Mouse (Mus musculus) thymus, postnatal 25 days (tissue): ENCODE results near the gene Prrc2b.

Source experiments
- DNase-seq: peaks from one replicate; pipeline ENCODE4 v3.0.0; 2022

Prrc2b gene

GRCm38 (mm10) chr2:32236760-32237487 lies 86.0 kb downstream of the Prrc2b start:
- peak; percentile 41 for DNase-seq

- no peak for DNase-seq
Observed at GRCm38 (mm10) chr2:32237571-32237970, 86.7 kb downstream of the Prrc2b start.

- no peak for DNase-seq
Observed at GRCm38 (mm10) chr2:32238708-32239435, 88.0 kb downstream of the Prrc2b start.

- DNase-seq: no peak
Observed at GRCm38 (mm10) chr2:32240591-32240990, 89.7 kb downstream of the Prrc2b start.

- DNase-seq: no peak
Observed at GRCm38 (mm10) chr2:32242986-32243385, 92.1 kb downstream of the Prrc2b start.

- DNase-seq: no peak
Observed at GRCm38 (mm10) chr2:32246741-32247140, 95.9 kb downstream of the Prrc2b start.

GRCm38 (mm10) chr2:32248377-32249361 lies 97.8 kb downstream of the Prrc2b start:
- DNase-seq: no peak

- DNase-seq: no peak
Observed at GRCm38 (mm10) chr2:32251791-32252527, 101.1 kb downstream of the Prrc2b start.

GRCm38 (mm10) chr2:32252658-32253057 lies 101.8 kb downstream of the Prrc2b start:
- no peak for DNase-seq

- no peak for DNase-seq
Observed at GRCm38 (mm10) chr2:32253352-32253751, 102.5 kb downstream of the Prrc2b start.

- DNase-seq: no peak
Observed at GRCm38 (mm10) chr2:32254563-32254962, 103.7 kb downstream of the Prrc2b start.

GRCm38 (mm10) chr2:32256273-32256672 lies 105.4 kb downstream of the Prrc2b start:
- DNase-seq: no peak

- DNase-seq: no peak
Observed at GRCm38 (mm10) chr2:32258887-32259533, 108.1 kb downstream of the Prrc2b start.

- DNase-seq: peak; percentile 90
Observed at GRCm38 (mm10) chr2:32259657-32260417, 109.0 kb downstream of the Prrc2b start, which contains the start of gene Uck1. Gene Uck1, minus strand, starts transcription at chr2:32260159.

- DNase-seq: peak; percentile 77
Observed at GRCm38 (mm10) chr2:32260635-32261034, 109.8 kb downstream of the Prrc2b start.

GRCm38 (mm10) chr2:32275823-32276222 lies 124.9 kb downstream of the Prrc2b start:
- no peak for DNase-seq

- no peak for DNase-seq
Observed at GRCm38 (mm10) chr2:32282289-32282688, 131.4 kb downstream of the Prrc2b start.

- peak; percentile 58 for DNase-seq
Observed at GRCm38 (mm10) chr2:32282727-32283126, 131.8 kb downstream of the Prrc2b start.

GRCm38 (mm10) chr2:32283986-32284385 lies 133.1 kb downstream of the Prrc2b start:
- no peak for DNase-seq
